ENCODE assay signal across 8 mouse cellular contexts in genomic region chr4:148293319-148293718, GRCm38 (mm10). TPM values are rescaled to one million over a fixed set of nuclear protein-coding genes. Genes with fewer than 3 reads are reported as not detected.
A peak's percentile ranks its signal among the peaks of the same experiment; 100 is the strongest.
DNase-seq lines count a peak whose midpoint lies in the region; ATAC-seq and TF ChIP-seq lines count a peak whose summit lies in the region.

No protein-coding gene starts in this region.

- H3K9ac ChIP-seq in midbrain, embryonic 14.5 days (replicated peaks; ENCODE audit: low read length), result no peak overlapping the region
- no peak overlapping the region for H3K9ac ChIP-seq in midbrain, embryonic 16.5 days (ENCODE audit: low read depth, low read length)
- H3K9ac ChIP-seq in midbrain, postnatal 0 days (replicated peaks; ENCODE audit: low read length, poor library complexity, severe bottlenecking), result no peak overlapping the region
- no peak overlapping the region for H3K9ac ChIP-seq in intestine, postnatal 0 days (ENCODE audit: low read depth, low read length)

- peaks cover 27% of the 10 kb centered on the region for H3K4me1 ChIP-seq in midbrain, embryonic 14.5 days (ENCODE audit: control insufficient read depth, insufficient read depth, low read length)
- H3K4me1 ChIP-seq in midbrain, embryonic 16.5 days (ENCODE audit: control insufficient read depth, insufficient read depth, low read length), result peaks cover 9% of the 10 kb centered on the region
- peaks cover 4% of the 10 kb centered on the region; the same call in 1 of the 2 replicates for H3K4me1 ChIP-seq in midbrain, postnatal 0 days (ENCODE audit: insufficient read depth, low read length)
- H3K4me1 ChIP-seq in intestine, postnatal 0 days (replicated peaks; ENCODE audit: control insufficient read depth, insufficient read depth, low read length), result no peaks in the 10 kb centered on the region

- H3K27me3 ChIP-seq in midbrain, embryonic 14.5 days (ENCODE audit: control insufficient read depth, insufficient read depth, low read length), result no peaks in the 10 kb centered on the region
- H3K27me3 ChIP-seq in midbrain, embryonic 16.5 days (ENCODE audit: control insufficient read depth, insufficient read depth, low read depth, low read length), result no peaks in the 10 kb centered on the region
- no peaks in the 10 kb centered on the region for H3K27me3 ChIP-seq in midbrain, postnatal 0 days (ENCODE audit: insufficient read depth, low read length)
- H3K27me3 ChIP-seq in intestine, postnatal 0 days (replicated peaks; ENCODE audit: control insufficient read depth, insufficient read depth, low read length), result peaks cover 4% of the 10 kb centered on the region

- H3K9me3 ChIP-seq in midbrain, embryonic 14.5 days (ENCODE audit: control insufficient read depth, low read length), result no peaks in the 10 kb centered on the region
- H3K9me3 ChIP-seq in midbrain, embryonic 16.5 days (replicated peaks; ENCODE audit: control insufficient read depth, low read length, poor library complexity, severe bottlenecking), result no peaks in the 10 kb centered on the region
- H3K9me3 ChIP-seq in midbrain, postnatal 0 days (ENCODE audit: low read length), result no peaks in the 10 kb centered on the region
- H3K9me3 ChIP-seq in intestine, postnatal 0 days (ENCODE audit: control insufficient read depth), result no peaks in the 10 kb centered on the region

- no peaks in the 10 kb centered on the region for H3K36me3 ChIP-seq in midbrain, embryonic 14.5 days (ENCODE audit: control insufficient read depth, insufficient read depth, low read length)
- H3K36me3 ChIP-seq in midbrain, embryonic 16.5 days (ENCODE audit: control insufficient read depth, insufficient read depth, low read length), result no peaks in the 10 kb centered on the region
- no peaks in the 10 kb centered on the region for H3K36me3 ChIP-seq in midbrain, postnatal 0 days (ENCODE audit: insufficient read depth, low read length)
- H3K36me3 ChIP-seq in intestine, postnatal 0 days (ENCODE audit: control insufficient read depth, insufficient read depth), result no peaks in the 10 kb centered on the region

- peak; percentile 3 for DNase-seq in CD4-positive, CD25-positive, alpha-beta regulatory T cell, adult 2 months (ENCODE audit: low read depth, low spot score)
- DNase-seq in midbrain, embryonic 14.5 days, result peak; percentile 51
- DNase-seq in forelimb bud, embryonic 11.5 days (ENCODE audit: low read depth, low spot score), result peak; percentile 75
- DNase-seq in midbrain, postnatal 0 days (ENCODE audit: low spot score), result peak; percentile 46
- no peak for DNase-seq in left cerebral cortex, adult 11 months (ENCODE audit: low spot score)

- 24% methylated on average over 5 of the region's 5 CpGs for WGBS in midbrain, embryonic 14.5 days
- WGBS in midbrain, embryonic 16.5 days, result 21% methylated on average over 5 of the region's 5 CpGs
- 39% methylated on average over 5 of the region's 5 CpGs for WGBS in midbrain, postnatal 0 days
- 16% methylated on average over 5 of the region's 5 CpGs for whole genome bisulfite sequencing in intestine, postnatal 0 days

- ATAC-seq in CD4-positive, CD25-positive, alpha-beta regulatory T cell, adult 4 months, result no peak
- ATAC-seq in midbrain, embryonic 14.5 days (ENCODE audit: low FRiP score, low TSS enrichment), result no peak
- no peak for ATAC-seq in midbrain, embryonic 16.5 days
- ATAC-seq in midbrain, postnatal 0 days (ENCODE audit: low FRiP score), result no peak
- ATAC-seq in intestine, postnatal 0 days, result no peak

- no peak for TF ChIP-seq CTCF in midbrain, postnatal 0 days (IDR thresholded peaks at IDR 0.05)
- no peak for TF ChIP-seq CTCF in intestine, postnatal 0 days (IDR thresholded peaks at IDR 0.05; ENCODE audit: low read depth)

- H3K27ac ChIP-seq in midbrain, embryonic 14.5 days (replicated peaks; ENCODE audit: low read depth, low read length), result no peak overlapping the region
- H3K27ac ChIP-seq in midbrain, embryonic 16.5 days (ENCODE audit: low read length), result no peak overlapping the region
- no peak overlapping the region for H3K27ac ChIP-seq in midbrain, postnatal 0 days (ENCODE audit: low read depth, low read length)
- H3K27ac ChIP-seq in intestine, postnatal 0 days (ENCODE audit: low read depth, low read length), result no peak overlapping the region

- H3K4me2 ChIP-seq in midbrain, embryonic 14.5 days (ENCODE audit: low read length), result no peak overlapping the region
- no peak overlapping the region for H3K4me2 ChIP-seq in midbrain, embryonic 16.5 days (ENCODE audit: low read length)
- no peak overlapping the region for H3K4me2 ChIP-seq in midbrain, postnatal 0 days (ENCODE audit: low read depth, low read length, poor library complexity, severe bottlenecking)
- no peak overlapping the region for H3K4me2 ChIP-seq in intestine, postnatal 0 days (replicated peaks; ENCODE audit: low read depth)

- no peak overlapping the region for H3K4me3 ChIP-seq in midbrain, embryonic 14.5 days (replicated peaks; ENCODE audit: low read depth, low read length)
- no peak overlapping the region for H3K4me3 ChIP-seq in midbrain, embryonic 16.5 days (ENCODE audit: low read depth, low read length)
- H3K4me3 ChIP-seq in midbrain, postnatal 0 days (ENCODE audit: low read depth, low read length), result no peak overlapping the region
- H3K4me3 ChIP-seq in intestine, postnatal 0 days (ENCODE audit: low read depth, low read length), result no peak overlapping the region

RNA-seq across cellular contexts. Expression of gene Disp3, which starts 5.6 kb away (rescaled TPM):
- polyA plus RNA-seq in CD4-positive, CD25-positive, alpha-beta regulatory T cell, adult 4 months (2017; shearing (Covaris generic)), result not detected
- polyA plus RNA-seq in midbrain, embryonic 14.5 days (2014; fragmentation: Nextera tagmentation; extraction: Ambion mirVana), result 10.6 and 11.8 TPM in 2 replicates
- 12.4 and 12.7 TPM in 2 replicates for polyA plus RNA-seq in midbrain, embryonic 16.5 days (2015; fragmentation: Nextera tagmentation; extraction: Ambion mirVana)
- 19.7 and 25.1 TPM in 2 replicates for total RNA-seq in midbrain, postnatal 0 days (2014; rRNA removed)
- polyA plus RNA-seq in midbrain, postnatal 0 days (2015; fragmentation: Nextera tagmentation; extraction: Ambion mirVana), result 6.8 and 7.8 TPM in 2 replicates
- polyA plus RNA-seq in intestine, postnatal 0 days (2015; fragmentation: Nextera tagmentation; extraction: Ambion mirVana), result 0.03 and 0.04 TPM in 2 replicates
